Mouse (Mus musculus) MEL (cell line): ENCODE results near the gene Bcas3. TPM values are rescaled to one million over a fixed set of nuclear protein-coding genes. Genes with fewer than 3 reads are reported as not detected.

Experiments used
- DNase-seq: peaks from one replicate; pipeline ENCODE4 v3.0.0; 2011; ENCODE audit warnings: low read depth, low spot score
- H3K27ac ChIP-seq: 2 replicates; pipeline ENCODE4 v1.5.1; 2012; ENCODE audit warnings: low read depth, mild to moderate bottlenecking, control low read depth, low read length, moderate library complexity; ENCODE audit not compliant: control insufficient read depth
- H3K27me3 ChIP-seq, 2 experiments: fragments of 150-350 bp in 1 of 2; sonication (generic) in 1 of 2; 2 replicates each; pipeline ENCODE4 v1.6.1; 2012; ENCODE audit warnings: low read length in 2 of 2, mild to moderate bottlenecking in 2 of 2, improper control_type of control experiment in 1 of 2, moderate library complexity in 1 of 2; ENCODE audit not compliant: insufficient read depth in 2 of 2, control insufficient read depth in 1 of 2
- H3K36me3 ChIP-seq, 2 experiments: 2 replicates each; pipeline ENCODE4 v1.6.1; 2012 to 2014; ENCODE audit warnings: low read length in 2 of 2, improper control_type of control experiment in 1 of 2, inconsistent platforms in 1 of 2, mild to moderate bottlenecking in 1 of 2; ENCODE audit not compliant: insufficient read depth in 2 of 2, control insufficient read depth in 1 of 2
- H3K4me1 ChIP-seq, 2 experiments: fragments of 150-350 bp in 1 of 2; sonication (generic) in 1 of 2; 2 replicates each; pipeline ENCODE4 v1.6.1; 2012; ENCODE audit warnings: low read length in 2 of 2, improper control_type of control experiment in 1 of 2, mild to moderate bottlenecking in 1 of 2; ENCODE audit not compliant: insufficient read depth in 2 of 2, control insufficient read depth in 1 of 2
- H3K4me3 ChIP-seq, 2 experiments: fragments of 150-350 bp in 1 of 2; sonication (generic) in 1 of 2; 2 replicates each; pipeline ENCODE4 v1.5.1; 2012; ENCODE audit warnings: low read depth in 2 of 2, low read length in 2 of 2, mild to moderate bottlenecking in 2 of 2, moderate library complexity in 2 of 2, control low read depth in 1 of 2, improper control_type of control experiment in 1 of 2; ENCODE audit not compliant: control insufficient read depth in 1 of 2, insufficient read depth in 1 of 2
- H3K79me2 ChIP-seq: 2 replicates; pipeline ENCODE4 v1.6.1; 2012; ENCODE audit warnings: mild to moderate bottlenecking, low read length, moderate library complexity; ENCODE audit not compliant: control insufficient read depth, poor library complexity, insufficient read depth
- H3K9ac ChIP-seq: 2 replicates; pipeline ENCODE4 v1.6.1; 2012; ENCODE audit warnings: low read depth, mild to moderate bottlenecking, control low read depth, low read length, moderate library complexity; ENCODE audit not compliant: control insufficient read depth, poor library complexity, severe bottlenecking
- H3K9me3 ChIP-seq: fragments of 150-350 bp; sonication (generic); replicated peaks from 2 replicates; pipeline ENCODE4 v1.6.1; 2012; ENCODE audit warnings: mild to moderate bottlenecking, low read length, improper control_type of control experiment, moderate library complexity; ENCODE audit not compliant: insufficient read depth
- BHLHE40 ChIP-seq: IDR thresholded peaks from 2 replicates; pipeline ENCODE4 v1.6.1; 2012; ENCODE audit warnings: low read depth, mild to moderate bottlenecking, inconsistent platforms, low read length, improper control_type of control experiment, borderline replicate concordance
- CHD1 ChIP-seq: IDR thresholded peaks from 2 replicates; pipeline ENCODE4 v1.6.1; 2012; ENCODE audit warnings: low read depth, mild to moderate bottlenecking, inconsistent platforms, low read length, improper control_type of control experiment
- CTCF ChIP-seq, 3 experiments: IDR thresholded peaks in 2 of 3; conservative IDR thresholded peaks in 1 of 3; 2 replicates each; pipeline ENCODE4 v1.5.1; 2011 to 2012; ENCODE audit warnings: low read length in 3 of 3, low read depth in 2 of 3, mild to moderate bottlenecking in 2 of 3, improper control_type of control experiment in 1 of 3, inconsistent platforms in 1 of 3, mixed read lengths in 1 of 3, moderate library complexity in 1 of 3; ENCODE audit not compliant: control insufficient read depth in 1 of 3, insufficient read depth in 1 of 3, poor library complexity in 1 of 3, severe bottlenecking in 1 of 3
- E2F4 ChIP-seq: IDR thresholded peaks from 2 replicates; pipeline ENCODE4 v1.6.1; 2011; ENCODE audit warnings: low read depth, low read length, improper control_type of control experiment, borderline replicate concordance
- ELF1 ChIP-seq: IDR thresholded peaks from 2 replicates; pipeline ENCODE4 v1.6.1; 2014; ENCODE audit warnings: low read depth, mild to moderate bottlenecking, inconsistent platforms, low read length, improper control_type of control experiment, moderate library complexity
- EP300 ChIP-seq, 2 experiments: IDR thresholded peaks; 2 replicates each; pipeline ENCODE4 v1.6.1; 2011; ENCODE audit warnings: improper control_type of control experiment in 2 of 2, low read length in 2 of 2, low read depth in 1 of 2, mild to moderate bottlenecking in 1 of 2
- GATA1 ChIP-seq: IDR thresholded peaks from 2 replicates; pipeline ENCODE4 v1.6.1; 2011; ENCODE audit warnings: low read depth, low read length, improper control_type of control experiment
- KAT2A ChIP-seq: conservative IDR thresholded peaks from 2 replicates; pipeline ENCODE4 v1.6.1; 2012; ENCODE audit warnings: low read depth, low read length, improper control_type of control experiment, inconsistent platforms
- MAFK ChIP-seq: IDR thresholded peaks from 2 replicates; pipeline ENCODE4 v1.6.1; 2011; ENCODE audit warnings: low read depth, mild to moderate bottlenecking, low read length, improper control_type of control experiment, borderline replicate concordance
- MAZ ChIP-seq: IDR thresholded peaks from 2 replicates; pipeline ENCODE4 v1.6.1; 2012; ENCODE audit warnings: low read depth, mild to moderate bottlenecking, inconsistent platforms, low read length, improper control_type of control experiment
- MEF2A ChIP-seq: IDR thresholded peaks from 2 replicates; pipeline ENCODE4 v1.6.1; 2014; ENCODE audit warnings: low read depth, mild to moderate bottlenecking, inconsistent platforms, low read length, improper control_type of control experiment; ENCODE audit not compliant: poor library complexity, insufficient replicate concordance, severe bottlenecking; ENCODE audit errors: extremely low read depth
- MXI1 ChIP-seq: IDR thresholded peaks from 2 replicates; pipeline ENCODE4 v1.6.1; 2011; ENCODE audit warnings: mild to moderate bottlenecking, low read depth, low read length, improper control_type of control experiment
- MYB ChIP-seq: IDR thresholded peaks from 2 replicates; pipeline ENCODE4 v1.6.1; 2011; ENCODE audit warnings: mild to moderate bottlenecking, low read depth, low read length, improper control_type of control experiment
- MYC ChIP-seq: IDR thresholded peaks from 2 replicates; pipeline ENCODE4 v1.6.1; 2011; ENCODE audit warnings: low read depth, mild to moderate bottlenecking, low read length, improper control_type of control experiment, moderate library complexity
- NELFE ChIP-seq: IDR thresholded peaks from 2 replicates; pipeline ENCODE4 v1.6.1; 2011; ENCODE audit warnings: low read depth, low read length, improper control_type of control experiment
- NRF1 ChIP-seq: IDR thresholded peaks from 2 replicates; pipeline ENCODE4 v1.6.1; 2014; ENCODE audit warnings: low read depth, mild to moderate bottlenecking, inconsistent platforms, low read length, improper control_type of control experiment, moderate library complexity; ENCODE audit not compliant: poor library complexity, insufficient read depth, severe bottlenecking
- POLR2A ChIP-seq, 2 experiments: IDR thresholded peaks; 2 replicates each; pipeline ENCODE4 v1.6.1; 2011 to 2012; ENCODE audit warnings: low read length in 2 of 2, mild to moderate bottlenecking in 2 of 2, control low read depth in 1 of 2, improper control_type of control experiment in 1 of 2, low read depth in 1 of 2, moderate library complexity in 1 of 2; ENCODE audit not compliant: control insufficient read depth in 1 of 2, insufficient read depth in 1 of 2, poor library complexity in 1 of 2
- POLR2AphosphoS5 ChIP-seq: IDR thresholded peaks from 2 replicates; pipeline ENCODE4 v1.6.1; 2012; ENCODE audit warnings: low read depth, borderline replicate concordance, mild to moderate bottlenecking, inconsistent platforms, low read length, moderate library complexity, mixed read lengths
- RAD21 ChIP-seq: IDR thresholded peaks from 2 replicates; pipeline ENCODE4 v1.6.1; 2011; ENCODE audit warnings: mild to moderate bottlenecking, low read depth, low read length, improper control_type of control experiment
- RCOR1 ChIP-seq: IDR thresholded peaks from 2 replicates; pipeline ENCODE4 v1.6.1; 2012; ENCODE audit warnings: low read depth, mild to moderate bottlenecking, inconsistent platforms, low read length, improper control_type of control experiment
- TAL1 ChIP-seq: IDR thresholded peaks from 2 replicates; pipeline ENCODE4 v1.6.1; 2012; ENCODE audit warnings: mild to moderate bottlenecking, inconsistent platforms, low read length, moderate library complexity, mixed read lengths
- UBTF ChIP-seq: IDR thresholded peaks from 2 replicates; pipeline ENCODE4 v1.6.1; 2012; ENCODE audit warnings: low read depth, mild to moderate bottlenecking, inconsistent platforms, low read length, improper control_type of control experiment, moderate library complexity, borderline replicate concordance; ENCODE audit not compliant: insufficient read depth
- USF1 ChIP-seq: IDR thresholded peaks from 2 replicates; pipeline ENCODE4 v1.6.1; 2014; ENCODE audit warnings: low read depth, mild to moderate bottlenecking, inconsistent platforms, low read length, improper control_type of control experiment, moderate library complexity
- ZC3H11A ChIP-seq: IDR thresholded peaks from 2 replicates; pipeline ENCODE4 v1.6.1; 2012; ENCODE audit warnings: low read depth, mild to moderate bottlenecking, inconsistent platforms, low read length, improper control_type of control experiment
- ZKSCAN1 ChIP-seq: IDR thresholded peaks from 2 replicates; pipeline ENCODE4 v1.6.1; 2012; ENCODE audit warnings: low read depth, mild to moderate bottlenecking, inconsistent platforms, low read length, improper control_type of control experiment, moderate library complexity
- ZNF384 ChIP-seq: IDR thresholded peaks from 2 replicates; pipeline ENCODE4 v1.6.1; 2012; ENCODE audit warnings: low read depth, mild to moderate bottlenecking, inconsistent platforms, low read length, improper control_type of control experiment
- polyA plus RNA-seq, 2 experiments: library from polyadenylated mRNA; stranded (reverse) in 1 of 2; unstranded in 1 of 2; fragments of >175 nt in 1 of 2; fragments of >200 nt in 1 of 2; gene quantifications; 2 replicates each; pipeline versions ENCODE4 v1.2.1 to v1.2.4; 2012; ENCODE audit warnings: low replicate concordance in 2 of 2, low read depth in 1 of 2; ENCODE audit not compliant: insufficient read length in 2 of 2, insufficient read depth in 1 of 2, missing spikeins in 1 of 2
- total RNA-seq: library from RNA; depleted of rRNA; stranded (reverse); fragments of 300-350 nt; gene quantifications from 2 replicates; pipeline ENCODE4 v1.2.3, GENCODE M21; 2012

Gene Bcas3
- total and polyA plus RNA-seq, 3 experiments = 8.6 to 14.7 TPM; not detected in 1

- no peaks in the 10 kb centered on the region for H3K4me1 ChIP-seq
- H3K9ac ChIP-seq = no peak overlapping the region
- TF ChIP-seq UBTF (no peak), E2F4 (no peak), TAL1 (no peak), NRF1 (no peak)
- DNase-seq = no peak
- no peaks in the 10 kb centered on the region for H3K9me3 ChIP-seq
- H3K79me2 ChIP-seq = no peaks in the 10 kb centered on the region
- no peak overlapping the region for H3K4me3 ChIP-seq
- H3K36me3 ChIP-seq = no peaks in the 10 kb centered on the region
- no peak overlapping the region for H3K27ac ChIP-seq
- no peaks in the 10 kb centered on the region for H3K27me3 ChIP-seq
Observed at GRCm38 (mm10) chr11:85543311-85543710, 190.3 kb downstream of the Bcas3 start.

DNA sequence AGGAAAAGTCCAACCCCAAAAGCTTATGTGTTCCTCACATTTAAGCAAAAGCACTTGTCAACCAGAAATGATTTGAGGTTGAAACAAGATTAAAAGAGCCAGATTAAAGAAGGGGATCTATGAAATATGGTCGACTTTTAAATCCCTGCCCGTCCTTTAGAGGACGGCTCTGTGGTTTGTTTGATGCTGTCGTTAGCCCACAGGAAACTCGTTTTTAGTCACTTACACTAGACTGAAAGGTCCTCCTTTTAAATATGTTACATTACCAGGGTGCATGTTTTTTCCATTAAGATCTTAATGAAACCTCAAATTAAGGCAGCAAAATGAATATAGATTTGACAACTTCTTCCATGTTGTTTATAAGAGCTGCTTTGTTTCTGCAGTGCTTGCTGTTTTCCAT is 192.6 kb downstream of the Bcas3 start:
- Histone ChIP-seq H3K4me3 (no peak overlapping the region), H3K27ac (no peak overlapping the region), H3K79me2 (no peaks in the 10 kb centered on the region), H3K4me1 (no peaks in the 10 kb centered on the region), H3K9me3 (no peaks in the 10 kb centered on the region), H3K36me3 (no peaks in the 10 kb centered on the region), H3K9ac (no peak overlapping the region), H3K27me3 (no peaks in the 10 kb centered on the region)
- no peak for DNase-seq
- TF ChIP-seq EP300 (IDR thresholded peaks at IDR 0.05; ENCODE audit: low read depth in 1 of 2, low read length in 2 of 2) = no peak
- TF ChIP-seq USF1 = no peak
- TF ChIP-seq MAZ = no peak
- no peak for TF ChIP-seq CHD1
- TF ChIP-seq ZC3H11A = no peak
- no peak for TF ChIP-seq POLR2A (IDR thresholded peaks at IDR 0.05; ENCODE audit: control insufficient read depth in 1 of 2, insufficient read depth in 1 of 2, low read depth in 1 of 2, low read length in 2 of 2, poor library complexity in 1 of 2)
- TF ChIP-seq RCOR1 = no peak
- no peak for TF ChIP-seq CTCF (IDR thresholded peaks at IDR 0.05 in 2 of 3, conservative IDR thresholded peaks at IDR 0.05 in 1 of 3; ENCODE audit: control insufficient read depth in 1 of 3, insufficient read depth in 1 of 3, low read depth in 2 of 3, low read length in 3 of 3, poor library complexity in 1 of 3, severe bottlenecking in 1 of 3)
- no peak for TF ChIP-seq MXI1

- no peaks in the 10 kb centered on the region for H3K4me1 ChIP-seq
- no peaks in the 10 kb centered on the region for H3K9me3 ChIP-seq
- no peak for DNase-seq
- TF ChIP-seq POLR2A (IDR thresholded peaks at IDR 0.05; ENCODE audit: control insufficient read depth in 1 of 2, insufficient read depth in 1 of 2, low read depth in 1 of 2, low read length in 2 of 2, poor library complexity in 1 of 2) (no peak), NELFE (no peak), RAD21 (no peak), POLR2AphosphoS5 (no peak), MYC (no peak), ZKSCAN1 (no peak), USF1 (no peak), ELF1 (no peak), ZC3H11A (no peak), ZNF384 (no peak), MAFK (no peak), KAT2A (no peak), BHLHE40 (no peak), MAZ (no peak), MEF2A (no peak), RCOR1 (no peak), GATA1 (no peak), E2F4 (no peak), MYB (no peak)
Observed at GRCm38 (mm10) chr11:85547966-85548365, 195.0 kb downstream of the Bcas3 start.

More at GRCm38 (mm10) chr11:85547966-85548365, 195.0 kb downstream of the Bcas3 start:
- Histone ChIP-seq H3K9ac (no peak overlapping the region), H3K36me3 (no peaks in the 10 kb centered on the region), H3K27me3 (no peaks in the 10 kb centered on the region), H3K79me2 (no peaks in the 10 kb centered on the region), H3K27ac (no peak overlapping the region), H3K4me3 (no peak overlapping the region)
